Mouse (Mus musculus): Measurements from ENCODE around the gene Relch. TPM values are rescaled to one million over a fixed set of nuclear protein-coding genes. Genes with fewer than 3 reads are reported as not detected.

Gene Relch
- polyA plus RNA-seq, 1 experiment from 2014 or later = 21.0 TPM

- Histone ChIP-seq H3K4me1 (ENCODE audit: insufficient read depth, low read depth, low read length) (no peaks in the 10 kb centered on the region), H3K9me3 (ENCODE audit: low read length) (no peaks in the 10 kb centered on the region), H3K27ac (ENCODE audit: low read length) (no peak overlapping the region), H3K4me3 (ENCODE audit: low read depth, low read length) (no peak overlapping the region), H3K9ac (replicated peaks; ENCODE audit: low read depth) (no peak overlapping the region), H3K27me3 (replicated peaks; ENCODE audit: insufficient read depth, low read length) (no peaks in the 10 kb centered on the region), H3K36me3 (ENCODE audit: insufficient read depth, low read length) (peaks cover 11% of the 10 kb centered on the region), H3K4me2 (replicated peaks; ENCODE audit: low read depth, low read length) (no peak overlapping the region)
- TF ChIP-seq CTCF (IDR thresholded peaks at IDR 0.05) (peak; percentile 54), EP300 (IDR thresholded peaks at IDR 0.05) (no peak)
- 83% methylated on average over 3 of the region's 3 CpGs for WGBS
- ATAC-seq (0 out of 2 replicates have a peak, but pooled peaks have one; percentile 21), DNase-seq (ENCODE audit: low spot score) (peak; percentile 10)
Observed at GRCm38 (mm10) chr1:105735318-105735717, 71.7 kb downstream of the Relch start.

GRCm38 (mm10) chr1:105738334-105738733 is 74.7 kb downstream of the Relch start:
- Histone ChIP-seq H3K27me3 (replicated peaks; ENCODE audit: insufficient read depth, low read length) (no peaks in the 10 kb centered on the region), H3K27ac (ENCODE audit: low read length) (no peak overlapping the region), H3K4me3 (ENCODE audit: low read depth, low read length) (no peak overlapping the region), H3K4me1 (ENCODE audit: insufficient read depth, low read depth, low read length) (no peaks in the 10 kb centered on the region), H3K9ac (replicated peaks; ENCODE audit: low read depth) (no peak overlapping the region), H3K9me3 (ENCODE audit: low read length) (no peaks in the 10 kb centered on the region), H3K36me3 (ENCODE audit: insufficient read depth, low read length) (peaks cover 11% of the 10 kb centered on the region; the same call in 1 of the 2 replicates), H3K4me2 (replicated peaks; ENCODE audit: low read depth, low read length) (no peak overlapping the region)
- DNase-seq (ENCODE audit: low spot score) (no peak), ATAC-seq (no peak)
- no peak for TF ChIP-seq CTCF (IDR thresholded peaks at IDR 0.05)
- TF ChIP-seq EP300 (IDR thresholded peaks at IDR 0.05) = no peak
- WGBS = 88% methylated on average over 6 of the region's 6 CpGs

- Histone ChIP-seq H3K9me3 (ENCODE audit: low read length) (no peaks in the 10 kb centered on the region), H3K27ac (ENCODE audit: low read length) (no peak overlapping the region), H3K27me3 (replicated peaks; ENCODE audit: insufficient read depth, low read length) (no peaks in the 10 kb centered on the region), H3K36me3 (ENCODE audit: insufficient read depth, low read length) (peaks cover 15% of the 10 kb centered on the region; the same call in 1 of the 2 replicates), H3K4me2 (replicated peaks; ENCODE audit: low read depth, low read length) (no peak overlapping the region), H3K9ac (replicated peaks; ENCODE audit: low read depth) (no peak overlapping the region), H3K4me3 (ENCODE audit: low read depth, low read length) (no peak overlapping the region), H3K4me1 (ENCODE audit: insufficient read depth, low read depth, low read length) (no peaks in the 10 kb centered on the region)
- ATAC-seq (no peak), DNase-seq (ENCODE audit: low spot score) (no peak)
- TF ChIP-seq EP300 (IDR thresholded peaks at IDR 0.05) (no peak), CTCF (IDR thresholded peaks at IDR 0.05) (no peak)
Observed at GRCm38 (mm10) chr1:105739493-105739892, 75.8 kb downstream of the Relch start.

- no peak overlapping the region for H3K9ac ChIP-seq (replicated peaks; ENCODE audit: low read depth)
- TF ChIP-seq CTCF (IDR thresholded peaks at IDR 0.05) (no peak), EP300 (IDR thresholded peaks at IDR 0.05) (no peak)
- H3K4me1 ChIP-seq (ENCODE audit: insufficient read depth, low read depth, low read length) = no peaks in the 10 kb centered on the region
- H3K4me3 ChIP-seq (ENCODE audit: low read depth, low read length) = no peak overlapping the region
- no peak overlapping the region for H3K27ac ChIP-seq (ENCODE audit: low read length)
- 87% methylated on average over 1 of the region's 1 CpGs for WGBS
- no peaks in the 10 kb centered on the region for H3K9me3 ChIP-seq (ENCODE audit: low read length)
- H3K4me2 ChIP-seq (replicated peaks; ENCODE audit: low read depth, low read length) = no peak overlapping the region
- peaks cover 15% of the 10 kb centered on the region; the same call in 1 of the 2 replicates for H3K36me3 ChIP-seq (ENCODE audit: insufficient read depth, low read length)
- ATAC-seq (no peak), DNase-seq (ENCODE audit: low spot score) (peak; percentile 8)
- H3K27me3 ChIP-seq (replicated peaks; ENCODE audit: insufficient read depth, low read length) = no peaks in the 10 kb centered on the region
Observed at GRCm38 (mm10) chr1:105742481-105742880, 78.8 kb downstream of the Relch start.

GRCm38 (mm10) chr1:105746444-105746843 is 82.8 kb downstream of the Relch start:
- Histone ChIP-seq H3K27ac (ENCODE audit: low read length) (no peak overlapping the region), H3K4me2 (replicated peaks; ENCODE audit: low read depth, low read length) (no peak overlapping the region), H3K9me3 (ENCODE audit: low read length) (no peaks in the 10 kb centered on the region), H3K36me3 (ENCODE audit: insufficient read depth, low read length) (peaks cover 17% of the 10 kb centered on the region), H3K9ac (replicated peaks; ENCODE audit: low read depth) (no peak overlapping the region), H3K4me1 (ENCODE audit: insufficient read depth, low read depth, low read length) (no peaks in the 10 kb centered on the region), H3K27me3 (replicated peaks; ENCODE audit: insufficient read depth, low read length) (no peaks in the 10 kb centered on the region), H3K4me3 (ENCODE audit: low read depth, low read length) (no peak overlapping the region)
- 83% methylated on average over 1 of the region's 1 CpGs for WGBS
- TF ChIP-seq CTCF (IDR thresholded peaks at IDR 0.05) = no peak
- TF ChIP-seq EP300 (IDR thresholded peaks at IDR 0.05) = no peak
- ATAC-seq (no peak), DNase-seq (ENCODE audit: low spot score) (no peak)

- no peaks in the 10 kb centered on the region for H3K9me3 ChIP-seq (ENCODE audit: low read length)
- no peaks in the 10 kb centered on the region for H3K4me1 ChIP-seq (ENCODE audit: insufficient read depth, low read depth, low read length)
- DNase-seq (ENCODE audit: low spot score) = no peak
- no peaks in the 10 kb centered on the region for H3K27me3 ChIP-seq (replicated peaks; ENCODE audit: insufficient read depth, low read length)
- TF ChIP-seq CTCF (IDR thresholded peaks at IDR 0.05) (no peak), EP300 (IDR thresholded peaks at IDR 0.05) (no peak)
- WGBS = 88% methylated on average over 5 of the region's 5 CpGs
- H3K4me3 ChIP-seq (ENCODE audit: low read depth, low read length) = no peak overlapping the region
- H3K27ac ChIP-seq (ENCODE audit: low read length) = no peak overlapping the region
- H3K4me2 ChIP-seq (replicated peaks; ENCODE audit: low read depth, low read length) = no peak overlapping the region
- ATAC-seq = no peak
- no peak overlapping the region for H3K9ac ChIP-seq (replicated peaks; ENCODE audit: low read depth)
- peaks cover 11% of the 10 kb centered on the region for H3K36me3 ChIP-seq (ENCODE audit: insufficient read depth, low read length)
Observed at GRCm38 (mm10) chr1:105746858-105747596, 83.4 kb downstream of the Relch start.
